Mouse (Mus musculus): ENCODE results near the gene Btaf1.

- TF ChIP-seq CTCF (IDR thresholded peaks at IDR 0.05; ENCODE audit: extremely low read depth, insufficient read depth, insufficient read length, insufficient replicate concordance) (no peak), POLR2A (IDR thresholded peaks at IDR 0.05; ENCODE audit: low read depth, low read length) (no peak)
Measured at GRCm38 (mm10) chr19:36919466-36919865, 6.4 kb upstream of the Btaf1 start, which contains the start of gene Fgfbp3.
